Mouse (Mus musculus): ENCODE data around the gene Ifi213. TPM values are rescaled to one million over a fixed set of nuclear protein-coding genes. Genes with fewer than 3 reads are reported as not detected.
"Not testable (repeated sequence)": the region's sequence is repeated elsewhere in the genome, so short reads cannot be mapped to it uniquely, and the experiment has no call there.

Gene Ifi213
- under 1 TPM; 0.31 to 0.39 TPM for total RNA-seq (2021)
- long read RNA-seq, experiment 1: 0 reads
- long read RNA-seq, experiment 2: 0 reads

- DNase-seq (ENCODE audit: low spot score in 2 of 2): not testable (repeated sequence)
These were observed at the start of gene Ifi213 for GRCm38 (mm10) chr1:173598838-173599494. Gene Ifi213, minus strand, starts transcription at chr1:173599274.

- DNase-seq (ENCODE audit: low spot score in 2 of 2): no peak
These were observed 46.3 kb upstream of the Ifi213 start for GRCm38 (mm10) chr1:173645393-173645792.

GRCm38 (mm10) chr1:173633969-173634645 lies 35.0 kb upstream of the Ifi213 start:
- DNase-seq (ENCODE audit: low spot score in 2 of 2): no peak

- DNase-seq (ENCODE audit: low spot score in 2 of 2): not testable (repeated sequence)
These were observed 31.5 kb upstream of the Ifi213 start, which contains the start of gene Ifi209 for GRCm38 (mm10) chr1:173630622-173631021. Gene Ifi209, plus strand, starts transcription at chr1:173630917.

- no peak for DNase-seq (ENCODE audit: low spot score in 2 of 2)
These were observed 27.6 kb upstream of the Ifi213 start for GRCm38 (mm10) chr1:173626686-173627085.

- no peak for DNase-seq (ENCODE audit: low spot score in 2 of 2)
These were observed 25.0 kb upstream of the Ifi213 start for GRCm38 (mm10) chr1:173624052-173624451.

- not testable (repeated sequence) for DNase-seq (ENCODE audit: low spot score in 2 of 2)
These were observed 23.1 kb upstream of the Ifi213 start for GRCm38 (mm10) chr1:173622216-173622615.

GRCm38 (mm10) chr1:173610291-173610690 lies 11.2 kb upstream of the Ifi213 start:
- not testable (repeated sequence) for DNase-seq (ENCODE audit: low spot score in 2 of 2)

- DNase-seq (ENCODE audit: low spot score in 2 of 2): not testable (repeated sequence)
These were observed 9.4 kb downstream of the Ifi213 start for GRCm38 (mm10) chr1:173589698-173590097.

GRCm38 (mm10) chr1:173579921-173580585 lies 19.0 kb downstream of the Ifi213 start:
- DNase-seq (ENCODE audit: low spot score in 2 of 2): no peak

- no peak for DNase-seq (ENCODE audit: low spot score in 2 of 2)
These were observed 20.0 kb downstream of the Ifi213 start for GRCm38 (mm10) chr1:173579079-173579478.

GRCm38 (mm10) chr1:173550491-173551050 lies 48.5 kb downstream of the Ifi213 start:
- DNase-seq (ENCODE audit: low spot score in 2 of 2): not testable (repeated sequence)

- DNase-seq (ENCODE audit: low spot score in 2 of 2): not testable (repeated sequence)
These were observed 50.3 kb downstream of the Ifi213 start for GRCm38 (mm10) chr1:173548798-173549197.

- not testable (repeated sequence) for DNase-seq (ENCODE audit: low spot score in 2 of 2)
These were observed 63.3 kb downstream of the Ifi213 start, which contains the start of gene Ifi214 for GRCm38 (mm10) chr1:173535791-173536190. Gene Ifi214, minus strand, starts transcription at chr1:173535957.

- no peak for DNase-seq (ENCODE audit: low spot score in 2 of 2)
These were observed 77.6 kb downstream of the Ifi213 start for GRCm38 (mm10) chr1:173521452-173521851.

Small RNA genes lying within 50 kb of the gene (microRNA-seq; reads per million reads assigned to microRNA genes)
- gene Gm44339: not detected
- not detected for gene Gm44481

Other genes with a start within 250 kb of the Ifi213 start
- gene Aim2, start 248.4 kb downstream of the Ifi213 start, total RNA-seq (2021): 1 to 10 TPM; 2.3 to 2.7 TPM
- 10 to 100 TPM; 15.6 to 17.7 TPM for gene Cadm3, start 231.6 kb downstream of the Ifi213 start, total RNA-seq (2021)
- under 1 TPM; 0.17 to 0.34 TPM for gene Ifi206, start 108.2 kb downstream of the Ifi213 start, total RNA-seq (2021)
- not detected for gene Ifi214, start 63.3 kb downstream of the Ifi213 start, total RNA-seq (2021)
- gene Ifi209, start 31.6 kb upstream of the Ifi213 start, total RNA-seq (2021): under 1 TPM; 0.54 to 0.59 TPM
- under 1 TPM; 0.28 to 0.65 TPM for gene Ifi208, start 74.4 kb upstream of the Ifi213 start, total RNA-seq (2021)
- 1 to 10 TPM; 2.6 to 2.8 TPM for gene Ifi207, start 142.5 kb upstream of the Ifi213 start, total RNA-seq (2021)
- gene Ifi204, start 167.7 kb upstream of the Ifi213 start, total RNA-seq (2021): 1 to 10 TPM; 3.1 to 3.6 TPM